Mouse (Mus musculus) G1E (cell line): ENCODE results near the gene Cav1. TPM values are rescaled to one million over a fixed set of nuclear protein-coding genes. Genes with fewer than 3 reads are reported as not detected.

Experiments
- ATAC-seq: 2 replicates; pipeline ENCODE4 v1.8.0; 2016; ENCODE audit warnings: mild to moderate bottlenecking; ENCODE audit not compliant: insufficient number of reproducible peaks, poor library complexity, low FRiP score, severe bottlenecking; ENCODE audit errors: extremely low read depth
- DNase-seq: peaks from one replicate; pipeline ENCODE4 v3.0.0; 2012; ENCODE audit warnings: low spot score
- H3K27me3 ChIP-seq: 2 replicates; pipeline ENCODE4 v1.6.1; 2012; ENCODE audit warnings: mild to moderate bottlenecking, low read length, inconsistent platforms; ENCODE audit not compliant: insufficient read depth
- H3K36me3 ChIP-seq: replicated peaks from 2 replicates; pipeline ENCODE3; 2012; ENCODE audit warnings: mild to moderate bottlenecking, inconsistent platforms
- H3K4me1 ChIP-seq: 2 replicates; pipeline ENCODE4 v1.6.1; 2012; ENCODE audit warnings: low read depth, low read length, inconsistent platforms, mixed read lengths; ENCODE audit not compliant: insufficient read depth
- H3K4me3 ChIP-seq: 2 replicates; pipeline ENCODE4 v1.5.1; 2012; ENCODE audit warnings: low read depth, mild to moderate bottlenecking, inconsistent platforms, low read length, moderate library complexity, mixed read lengths
- H3K9me3 ChIP-seq: replicated peaks from 2 replicates; pipeline ENCODE4 v1.6.1; 2012; ENCODE audit warnings: inconsistent platforms
- CTCF ChIP-seq: IDR thresholded peaks from 2 replicates; pipeline ENCODE4 v1.5.1; 2012; ENCODE audit warnings: low read depth, low read length, inconsistent platforms, mixed read lengths
- GATA1 ChIP-seq: IDR thresholded peaks from 2 replicates; pipeline ENCODE4 v1.6.1; 2012; ENCODE audit warnings: borderline replicate concordance, low read length, inconsistent platforms, mixed read lengths
- GATA2 ChIP-seq: IDR thresholded peaks from 2 replicates; pipeline ENCODE4 v1.6.1; 2012; ENCODE audit warnings: low read depth, low read length, inconsistent platforms, borderline replicate concordance
- POLR2AphosphoS5 ChIP-seq: IDR thresholded peaks from 2 replicates; pipeline ENCODE4 v1.6.1; 2012; ENCODE audit warnings: low read depth, low read length, inconsistent platforms; ENCODE audit not compliant: insufficient replicate concordance
- TAL1 ChIP-seq: conservative IDR thresholded peaks from 2 replicates; pipeline ENCODE4 v1.6.1; 2012; ENCODE audit warnings: low read depth, low read length, inconsistent platforms, mixed read lengths
- polyA plus RNA-seq: library from polyadenylated mRNA; stranded (reverse); fragments of >175 nt; gene quantifications from 2 replicates; pipeline ENCODE4 v1.2.3, GENCODE M21; 2012
- total RNA-seq, 2 experiments: library from RNA; stranded (forward) in 1 of 2; stranded (reverse) in 1 of 2; fragments of 200-1000 nt in 1 of 2; fragments of >200 nt in 1 of 2; fragmentation: Nextera tagmentation in 1 of 2; gene quantifications; 2 replicates each; pipeline ENCODE4 v1.2.3; 2014 to 2017

Gene Cav1
- total and polyA plus RNA-seq, 3 experiments = not detected

DNA sequence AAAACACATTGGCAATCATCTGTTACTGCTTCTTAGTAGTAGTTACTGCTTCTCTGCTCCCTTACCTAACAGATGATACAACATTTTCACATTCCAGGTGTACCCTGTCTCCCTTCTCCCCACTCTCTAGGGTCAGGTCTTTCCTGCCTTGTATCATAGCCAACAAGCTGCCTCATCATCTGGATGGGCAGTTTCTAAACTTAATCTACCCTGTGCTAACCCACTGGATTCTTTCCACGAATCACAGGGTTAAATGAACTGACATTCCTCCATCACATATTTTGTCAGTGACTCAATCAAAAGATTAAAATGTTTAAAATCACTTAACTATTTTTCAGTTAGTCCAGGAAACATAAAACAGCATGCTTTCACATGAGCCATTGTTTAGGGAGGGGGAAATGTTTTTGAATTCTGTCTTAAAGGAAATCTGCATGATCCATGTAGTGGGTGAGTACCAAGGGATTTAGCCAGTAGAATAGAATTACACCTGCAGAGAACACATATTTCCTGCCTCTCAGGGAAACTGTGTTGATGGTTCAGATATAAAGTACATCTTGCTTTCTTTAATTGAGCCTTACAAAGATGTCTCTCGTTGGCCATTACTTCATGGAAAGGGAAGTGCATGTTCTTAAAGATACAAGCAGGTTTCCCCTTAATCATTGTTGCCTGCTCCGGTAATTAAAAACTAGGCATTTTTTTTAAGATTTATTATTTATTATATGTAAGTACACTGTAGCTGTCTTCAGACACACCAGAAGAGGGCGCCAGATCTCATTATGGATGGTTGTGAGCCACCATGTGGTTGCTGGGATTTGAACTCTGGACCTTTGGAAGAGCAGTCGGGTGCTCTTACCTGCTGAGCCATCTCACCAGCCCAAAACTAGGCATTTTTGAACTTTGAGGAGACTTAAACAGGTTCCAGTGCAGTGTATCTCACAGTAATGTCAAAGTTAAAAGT lies 8.8 kb downstream of the Cav1 start:
- DNase-seq (no peak), ATAC-seq (no peak)
- TF ChIP-seq TAL1 = no peak
- H3K4me1 ChIP-seq = no peaks in the 10 kb centered on the region
- H3K9me3 ChIP-seq = no peaks in the 10 kb centered on the region
- H3K36me3 ChIP-seq = no peaks in the 10 kb centered on the region
- no peaks in the 10 kb centered on the region for H3K27me3 ChIP-seq
- no peak overlapping the region for H3K4me3 ChIP-seq

- DNase-seq (no peak), ATAC-seq (no peak)
- H3K27me3 ChIP-seq = no peaks in the 10 kb centered on the region
- no peaks in the 10 kb centered on the region for H3K36me3 ChIP-seq
- H3K9me3 ChIP-seq = no peaks in the 10 kb centered on the region
- no peak overlapping the region for H3K4me3 ChIP-seq
- no peak for TF ChIP-seq TAL1
- no peak for TF ChIP-seq GATA2
- no peak for TF ChIP-seq CTCF
- H3K4me1 ChIP-seq = no peaks in the 10 kb centered on the region
These were observed 10.4 kb downstream of the Cav1 start for GRCm38 (mm10) chr6:17316294-17317166.

DNA sequence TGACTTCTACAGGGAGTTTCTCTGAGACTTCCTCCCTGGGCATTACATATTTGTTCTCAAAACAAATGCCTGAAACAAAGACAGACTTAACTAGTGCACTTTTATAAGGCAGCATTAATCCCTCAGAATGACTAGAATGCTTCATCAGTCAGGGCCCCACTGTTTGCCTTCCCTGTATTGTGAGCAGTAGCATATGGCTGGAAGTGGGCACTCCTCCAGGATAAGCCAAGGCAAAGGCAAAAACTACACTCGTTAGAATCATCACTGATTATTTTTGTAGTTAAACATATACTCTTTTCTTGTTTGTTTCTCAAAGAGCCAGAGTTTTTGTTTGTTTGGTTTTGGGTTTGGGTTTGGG lies 11.0 kb downstream of the Cav1 start:
- no peaks in the 10 kb centered on the region for H3K27me3 ChIP-seq
- H3K4me3 ChIP-seq = no peak overlapping the region
- H3K9me3 ChIP-seq = no peaks in the 10 kb centered on the region
- ATAC-seq = no peak
- no peaks in the 10 kb centered on the region for H3K36me3 ChIP-seq
- no peaks in the 10 kb centered on the region for H3K4me1 ChIP-seq
- no peak for DNase-seq
- TF ChIP-seq CTCF (no peak), GATA2 (no peak), POLR2AphosphoS5 (no peak), TAL1 (no peak), GATA1 (no peak)

GRCm38 (mm10) chr6:17317944-17318343 lies 11.8 kb downstream of the Cav1 start:
- H3K4me3 ChIP-seq = no peak overlapping the region
- ATAC-seq = no peak

GRCm38 (mm10) chr6:17321976-17322375 lies 15.8 kb downstream of the Cav1 start:
- no peaks in the 10 kb centered on the region for H3K4me1 ChIP-seq
- no peak overlapping the region for H3K4me3 ChIP-seq
- no peak for DNase-seq
- TF ChIP-seq GATA2 (no peak), CTCF (no peak), POLR2AphosphoS5 (no peak), GATA1 (no peak)
- ATAC-seq = no peak
- H3K27me3 ChIP-seq = no peaks in the 10 kb centered on the region
- no peaks in the 10 kb centered on the region for H3K36me3 ChIP-seq
- no peaks in the 10 kb centered on the region for H3K9me3 ChIP-seq

More at GRCm38 (mm10) chr6:17317944-17318343, 11.8 kb downstream of the Cav1 start:
- no peaks in the 10 kb centered on the region for H3K4me1 ChIP-seq
- no peak for TF ChIP-seq CTCF
- no peak for TF ChIP-seq GATA1
- no peak for TF ChIP-seq TAL1
- TF ChIP-seq GATA2 = no peak
- TF ChIP-seq POLR2AphosphoS5 = no peak
- DNase-seq = no peak
- H3K36me3 ChIP-seq = no peaks in the 10 kb centered on the region
- no peaks in the 10 kb centered on the region for H3K27me3 ChIP-seq
- no peaks in the 10 kb centered on the region for H3K9me3 ChIP-seq

DNA sequence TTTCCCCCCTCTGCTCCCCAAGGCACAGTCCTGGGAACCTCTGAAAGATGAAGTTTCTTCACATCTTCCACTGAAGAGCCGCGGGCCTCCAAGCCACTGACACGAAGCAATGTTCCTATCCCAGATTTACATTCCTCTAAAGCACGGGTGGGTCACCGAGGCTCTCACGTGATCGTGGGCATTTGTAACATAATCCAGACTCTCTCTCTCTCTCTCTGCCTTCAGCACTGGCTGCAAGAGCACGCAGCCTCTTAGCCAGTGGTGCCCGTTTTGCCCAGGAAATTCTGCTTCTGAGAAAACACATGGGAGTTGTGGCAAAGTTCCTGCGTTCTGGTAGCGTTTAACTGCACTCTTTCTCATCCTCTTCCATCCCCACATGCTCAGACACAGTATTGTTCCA lies 21.1 kb downstream of the Cav1 start:
- H3K36me3 ChIP-seq = no peaks in the 10 kb centered on the region
- H3K9me3 ChIP-seq = no peaks in the 10 kb centered on the region
- no peak for ATAC-seq
- DNase-seq = no peak
- no peak overlapping the region for H3K4me3 ChIP-seq
- no peak for TF ChIP-seq GATA2
- no peak for TF ChIP-seq CTCF
- TF ChIP-seq GATA1 = no peak
- no peak for TF ChIP-seq TAL1
- TF ChIP-seq POLR2AphosphoS5 = no peak
- no peaks in the 10 kb centered on the region for H3K27me3 ChIP-seq
- no peaks in the 10 kb centered on the region for H3K4me1 ChIP-seq
